Mouse (Mus musculus): ENCODE results near the gene Dact2. TPM values are rescaled to one million over a fixed set of nuclear protein-coding genes. Genes with fewer than 3 reads are reported as not detected.

Gene Dact2
- polyA plus RNA-seq, 1 experiment, result 7.2 TPM

DNA sequence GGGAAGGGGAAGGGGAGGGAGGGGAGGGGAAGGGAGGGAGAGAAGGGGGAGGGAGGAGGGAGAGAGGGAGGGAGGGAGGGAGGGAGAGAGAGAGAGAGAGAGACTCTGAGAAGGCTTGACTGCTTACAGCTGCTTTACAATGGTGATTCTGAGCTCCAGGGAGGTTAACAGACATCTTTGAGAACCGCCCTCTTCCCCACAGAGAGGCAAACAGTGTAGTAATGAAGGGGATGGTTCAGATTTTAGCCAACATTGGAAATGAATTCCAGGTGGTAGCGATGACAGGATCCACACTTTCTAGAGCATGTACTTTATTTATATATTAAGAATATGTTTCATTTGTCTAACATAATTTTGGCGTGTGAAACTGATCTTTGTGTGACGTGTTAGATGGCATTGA is 22.7 kb upstream of the Dact2 start:
- WGBS, result 35% methylated on average over 4 of the region's 4 CpGs
- no peak overlapping the region for H3K4me3 ChIP-seq (replicated peaks; ENCODE audit: insufficient read depth, low read depth, low read length)
- no peaks in the 10 kb centered on the region; the same call in 1 of the 2 replicates for H3K27me3 ChIP-seq (ENCODE audit: control insufficient read depth, insufficient read depth, low read length)

DNA sequence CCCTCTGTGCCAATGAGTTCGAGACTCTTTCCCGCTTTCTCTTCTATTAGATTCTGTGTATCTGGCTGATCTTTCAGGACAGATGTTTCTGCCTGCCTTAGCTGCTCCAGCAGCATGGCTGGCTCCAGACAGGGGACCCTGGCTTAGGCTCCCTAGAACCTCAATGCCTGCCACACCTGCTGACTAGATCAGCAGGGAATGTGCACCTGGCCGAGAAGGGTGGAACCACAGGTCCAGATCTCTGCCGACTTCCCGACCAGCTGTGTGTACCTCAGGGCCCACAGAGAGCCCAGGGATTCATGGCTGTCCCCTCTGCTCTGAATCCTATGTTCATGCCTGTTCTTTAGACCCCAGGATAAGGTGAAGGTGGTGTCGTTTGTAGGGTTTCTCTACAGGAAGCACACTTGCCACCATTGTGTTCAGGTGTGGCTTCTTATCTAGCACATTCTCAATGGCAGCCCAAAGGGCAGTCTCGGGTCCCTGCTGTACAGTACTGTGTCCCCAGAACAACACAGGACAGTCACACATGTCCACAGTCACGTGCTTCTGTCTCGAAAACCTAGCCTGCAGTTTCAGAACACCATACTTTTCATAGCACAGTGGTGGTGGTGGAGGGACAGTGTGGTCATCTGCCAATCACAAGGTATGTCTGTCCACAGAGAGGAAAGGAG is 22.0 kb upstream of the Dact2 start:
- no peaks in the 10 kb centered on the region for H3K4me1 ChIP-seq (ENCODE audit: control insufficient read depth, insufficient read depth, low read length)
- H3K27me3 ChIP-seq (ENCODE audit: control insufficient read depth, insufficient read depth, low read length), result no peaks in the 10 kb centered on the region; the same call in 1 of the 2 replicates
- 63% methylated on average over 9 of the region's 9 CpGs for WGBS
- TF ChIP-seq CTCF (IDR thresholded peaks at IDR 0.05; ENCODE audit: borderline replicate concordance, insufficient read depth, low read depth, low read length), result no peak
- H3K4me3 ChIP-seq (replicated peaks; ENCODE audit: insufficient read depth, low read depth, low read length), result no peak overlapping the region
- DNase-seq, result no peak
- no peak overlapping the region for H3K27ac ChIP-seq (ENCODE audit: insufficient read depth, low read length)

More for the DNA sequence above, 22.7 kb upstream of the Dact2 start:
- H3K27ac ChIP-seq (ENCODE audit: insufficient read depth, low read length), result no peak overlapping the region
- TF ChIP-seq POLR2A (IDR thresholded peaks at IDR 0.05; ENCODE audit: borderline replicate concordance, insufficient read depth, low read length), result no peak
- no peak for TF ChIP-seq CTCF (IDR thresholded peaks at IDR 0.05; ENCODE audit: borderline replicate concordance, insufficient read depth, low read depth, low read length)
- H3K4me1 ChIP-seq (ENCODE audit: control insufficient read depth, insufficient read depth, low read length), result no peaks in the 10 kb centered on the region
- DNase-seq, result no peak

GRCm38 (mm10) chr17:14221893-14222615 is 17.9 kb upstream of the Dact2 start:
- WGBS, result 39% methylated on average over 11 of the region's 11 CpGs
- H3K27ac ChIP-seq (ENCODE audit: insufficient read depth, low read length), result no peak overlapping the region
- no peaks in the 10 kb centered on the region for H3K4me1 ChIP-seq (ENCODE audit: control insufficient read depth, insufficient read depth, low read length)
- TF ChIP-seq POLR2A (IDR thresholded peaks at IDR 0.05; ENCODE audit: borderline replicate concordance, insufficient read depth, low read length) (no peak), CTCF (IDR thresholded peaks at IDR 0.05; ENCODE audit: borderline replicate concordance, insufficient read depth, low read depth, low read length) (no peak)
- no peaks in the 10 kb centered on the region; the same call in 1 of the 2 replicates for H3K27me3 ChIP-seq (ENCODE audit: control insufficient read depth, insufficient read depth, low read length)
- H3K4me3 ChIP-seq (replicated peaks; ENCODE audit: insufficient read depth, low read depth, low read length), result no peak overlapping the region
- DNase-seq, result no peak

DNA sequence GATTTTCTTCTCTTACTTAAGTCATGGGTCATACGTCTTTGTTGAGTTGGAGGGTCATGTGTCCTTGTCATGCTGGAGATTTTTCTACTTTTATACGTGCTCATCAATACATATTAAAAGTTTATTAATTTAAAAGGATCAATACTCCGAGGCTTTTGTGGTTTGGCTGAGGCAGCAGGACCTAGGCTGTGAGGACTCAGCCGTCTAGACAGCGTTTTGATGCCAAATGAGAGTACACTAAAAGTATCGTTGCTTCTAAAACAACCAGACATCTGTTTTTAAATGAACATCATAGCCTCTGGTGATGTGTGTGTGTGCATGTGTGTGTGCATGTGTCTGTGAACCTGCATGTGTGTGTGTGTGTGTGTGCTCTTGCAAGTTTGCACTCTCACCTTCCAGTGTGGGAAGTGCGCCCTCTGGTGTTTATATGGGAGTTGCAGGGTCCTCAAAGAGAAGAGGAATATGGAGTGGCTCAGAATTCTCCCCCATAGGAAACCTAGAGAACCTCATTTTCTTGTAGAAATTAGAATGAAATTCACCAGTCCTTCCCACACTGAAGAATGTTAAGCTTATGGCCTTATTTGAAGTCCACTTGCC is 16.6 kb upstream of the Dact2 start:
- WGBS, result 62% methylated on average over 7 of the region's 7 CpGs
- H3K4me1 ChIP-seq (ENCODE audit: control insufficient read depth, insufficient read depth, low read length), result no peaks in the 10 kb centered on the region
- H3K27ac ChIP-seq (ENCODE audit: insufficient read depth, low read length), result no peak overlapping the region
- TF ChIP-seq CTCF (IDR thresholded peaks at IDR 0.05; ENCODE audit: borderline replicate concordance, insufficient read depth, low read depth, low read length) (peak; percentile 73), POLR2A (IDR thresholded peaks at IDR 0.05; ENCODE audit: borderline replicate concordance, insufficient read depth, low read length) (no peak)
- peak; percentile 15 to 45 for DNase-seq
- H3K4me3 ChIP-seq (replicated peaks; ENCODE audit: insufficient read depth, low read depth, low read length), result no peak overlapping the region
- H3K27me3 ChIP-seq (ENCODE audit: control insufficient read depth, insufficient read depth, low read length), result no peaks in the 10 kb centered on the region; the same call in 1 of the 2 replicates

GRCm38 (mm10) chr17:14213976-14214529 is 9.9 kb upstream of the Dact2 start:
- no peak for DNase-seq
- H3K4me1 ChIP-seq (ENCODE audit: control insufficient read depth, insufficient read depth, low read length), result no peaks in the 10 kb centered on the region
- no peak overlapping the region for H3K4me3 ChIP-seq (replicated peaks; ENCODE audit: insufficient read depth, low read depth, low read length)
- no peak overlapping the region for H3K27ac ChIP-seq (ENCODE audit: insufficient read depth, low read length)
- 70% methylated on average over 3 of the region's 3 CpGs for WGBS
- H3K27me3 ChIP-seq (ENCODE audit: control insufficient read depth, insufficient read depth, low read length), result no peaks in the 10 kb centered on the region
- TF ChIP-seq POLR2A (IDR thresholded peaks at IDR 0.05; ENCODE audit: borderline replicate concordance, insufficient read depth, low read length) (no peak), CTCF (IDR thresholded peaks at IDR 0.05; ENCODE audit: borderline replicate concordance, insufficient read depth, low read depth, low read length) (no peak)

DNA sequence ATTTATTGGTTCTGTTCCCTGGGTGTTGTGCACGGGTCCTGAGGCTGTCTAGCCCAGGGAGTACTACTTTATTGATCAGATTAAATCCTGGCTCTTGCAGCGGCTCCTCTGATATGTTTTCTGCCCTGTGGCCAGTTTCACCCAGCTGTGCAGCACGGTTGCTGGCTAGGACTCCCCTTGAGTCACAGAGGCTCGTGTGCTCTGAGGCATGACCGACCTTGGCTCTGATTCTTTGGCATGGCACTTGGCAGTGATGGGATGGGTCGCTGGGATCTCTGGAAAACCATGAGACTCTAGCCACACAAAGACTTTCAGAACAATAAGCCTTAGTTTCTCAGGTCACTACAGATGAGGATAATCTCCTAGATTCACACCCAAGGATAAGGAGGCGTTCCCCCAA is 8.7 kb upstream of the Dact2 start:
- no peak for DNase-seq
- TF ChIP-seq CTCF (IDR thresholded peaks at IDR 0.05; ENCODE audit: borderline replicate concordance, insufficient read depth, low read depth, low read length) (no peak), POLR2A (IDR thresholded peaks at IDR 0.05; ENCODE audit: borderline replicate concordance, insufficient read depth, low read length) (no peak)
- 23% methylated on average over 7 of the region's 7 CpGs for WGBS

DNA sequence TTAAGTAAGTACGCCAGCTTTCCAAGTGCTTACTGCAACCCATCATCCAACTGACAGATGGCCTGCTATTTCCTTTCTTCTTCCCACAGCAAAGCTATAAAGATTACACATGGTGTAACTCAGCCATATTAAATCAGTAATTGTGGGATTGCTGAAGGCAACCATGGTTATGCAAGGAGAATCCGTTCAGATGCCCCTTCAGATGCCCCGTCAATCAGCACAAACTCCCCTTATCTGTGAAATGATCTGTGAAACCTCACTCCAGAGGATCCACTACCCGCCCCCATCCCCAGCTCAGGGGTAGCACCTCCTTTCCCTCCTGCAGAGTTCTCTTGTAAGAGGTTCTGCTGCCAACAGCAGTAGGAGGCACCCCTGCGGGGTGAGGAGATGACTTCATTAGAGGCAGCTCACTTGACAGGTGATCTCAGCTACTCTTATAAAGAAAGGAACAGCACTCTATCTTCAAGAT is 3.0 kb upstream of the Dact2 start:
- H3K27me3 ChIP-seq (ENCODE audit: control insufficient read depth, insufficient read depth, low read length), result no peaks in the 10 kb centered on the region; the same call in 1 of the 2 replicates
- no peak overlapping the region for H3K4me3 ChIP-seq (replicated peaks; ENCODE audit: insufficient read depth, low read depth, low read length)
- TF ChIP-seq POLR2A (IDR thresholded peaks at IDR 0.05; ENCODE audit: borderline replicate concordance, insufficient read depth, low read length), result no peak
- TF ChIP-seq CTCF (IDR thresholded peaks at IDR 0.05; ENCODE audit: borderline replicate concordance, insufficient read depth, low read depth, low read length), result no peak
- no peak for DNase-seq
- peaks cover 2% of the 10 kb centered on the region for H3K4me1 ChIP-seq (ENCODE audit: control insufficient read depth, insufficient read depth, low read length)
- WGBS, result 24% methylated on average over 5 of the region's 5 CpGs
- H3K27ac ChIP-seq (ENCODE audit: insufficient read depth, low read length), result no peak overlapping the region

More for the DNA sequence above, 8.7 kb upstream of the Dact2 start:
- no peaks in the 10 kb centered on the region for H3K27me3 ChIP-seq (ENCODE audit: control insufficient read depth, insufficient read depth, low read length)
- H3K4me1 ChIP-seq (ENCODE audit: control insufficient read depth, insufficient read depth, low read length), result no peaks in the 10 kb centered on the region; the same call in 1 of the 2 replicates
- no peak overlapping the region for H3K27ac ChIP-seq (ENCODE audit: insufficient read depth, low read length)
- H3K4me3 ChIP-seq (replicated peaks; ENCODE audit: insufficient read depth, low read depth, low read length), result no peak overlapping the region

Measured in cerebellum, adult 2 months (tissue).